Mouse (Mus musculus) heart, adult 18-20 months (tissue): ENCODE results near the gene Foxa2. TPM values are rescaled to one million over a fixed set of nuclear protein-coding genes. Genes with fewer than 3 reads are reported as not detected.

ENCODE experiments used
- DNase-seq, 2 experiments: peaks; one replicate each; pipeline ENCODE4 v3.0.0; 2021 to 2022; ENCODE audit warnings: mixed read lengths in 1 of 2
- total RNA-seq, 2 experiments: library from RNA; stranded (reverse); gene quantifications; 2 replicates each; pipeline ENCODE4 v1.2.3; 2021

Gene Foxa2
- total RNA-seq, 2 experiments from 2014 or later: 0.23 TPM; not detected in 1

DNA sequence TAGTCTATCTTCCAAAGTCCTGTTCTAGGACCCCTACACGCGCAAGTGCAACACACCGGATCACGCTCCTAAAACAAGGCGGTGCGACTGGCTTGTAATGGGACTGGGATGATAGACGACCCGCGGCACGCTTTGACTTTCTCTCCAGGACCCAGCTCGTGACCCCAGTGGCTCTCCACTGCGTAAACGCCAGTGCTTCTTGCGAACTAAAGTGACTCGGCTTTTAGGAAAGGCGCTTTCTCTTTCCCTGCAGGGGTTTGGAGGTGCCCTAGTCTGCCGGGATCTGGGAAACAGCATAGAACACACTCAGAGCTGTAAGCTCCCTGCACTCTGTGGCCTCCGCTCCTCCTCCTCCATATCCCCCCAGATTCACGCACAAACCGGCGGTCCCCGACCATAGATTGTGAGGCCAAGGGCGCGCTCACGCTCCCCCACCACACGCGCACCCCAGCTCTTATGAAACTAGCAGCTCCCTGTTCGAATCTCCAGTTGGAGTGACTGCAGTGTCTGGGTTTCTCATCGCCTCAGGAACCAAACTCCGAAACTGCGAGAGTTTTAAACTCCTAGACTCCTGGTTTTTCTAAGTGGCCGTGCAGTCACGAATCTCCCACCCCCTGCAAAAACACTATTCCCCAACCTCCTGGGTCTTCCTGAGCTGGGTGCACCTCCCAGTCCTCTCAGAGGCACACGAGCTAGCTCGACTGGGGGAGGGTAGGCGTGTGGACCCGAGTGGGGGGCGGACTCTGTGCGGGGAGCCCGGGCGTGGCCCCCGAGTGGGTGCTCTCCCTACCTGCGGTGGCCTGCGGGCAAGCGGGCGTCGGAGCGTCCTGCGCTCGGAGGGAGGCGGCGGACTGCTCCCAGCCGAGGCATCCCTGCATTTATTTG, 7.2 kb downstream of the Foxa2 start:
- peak in 1 of 2 experiments; percentile 21 for DNase-seq

DNA sequence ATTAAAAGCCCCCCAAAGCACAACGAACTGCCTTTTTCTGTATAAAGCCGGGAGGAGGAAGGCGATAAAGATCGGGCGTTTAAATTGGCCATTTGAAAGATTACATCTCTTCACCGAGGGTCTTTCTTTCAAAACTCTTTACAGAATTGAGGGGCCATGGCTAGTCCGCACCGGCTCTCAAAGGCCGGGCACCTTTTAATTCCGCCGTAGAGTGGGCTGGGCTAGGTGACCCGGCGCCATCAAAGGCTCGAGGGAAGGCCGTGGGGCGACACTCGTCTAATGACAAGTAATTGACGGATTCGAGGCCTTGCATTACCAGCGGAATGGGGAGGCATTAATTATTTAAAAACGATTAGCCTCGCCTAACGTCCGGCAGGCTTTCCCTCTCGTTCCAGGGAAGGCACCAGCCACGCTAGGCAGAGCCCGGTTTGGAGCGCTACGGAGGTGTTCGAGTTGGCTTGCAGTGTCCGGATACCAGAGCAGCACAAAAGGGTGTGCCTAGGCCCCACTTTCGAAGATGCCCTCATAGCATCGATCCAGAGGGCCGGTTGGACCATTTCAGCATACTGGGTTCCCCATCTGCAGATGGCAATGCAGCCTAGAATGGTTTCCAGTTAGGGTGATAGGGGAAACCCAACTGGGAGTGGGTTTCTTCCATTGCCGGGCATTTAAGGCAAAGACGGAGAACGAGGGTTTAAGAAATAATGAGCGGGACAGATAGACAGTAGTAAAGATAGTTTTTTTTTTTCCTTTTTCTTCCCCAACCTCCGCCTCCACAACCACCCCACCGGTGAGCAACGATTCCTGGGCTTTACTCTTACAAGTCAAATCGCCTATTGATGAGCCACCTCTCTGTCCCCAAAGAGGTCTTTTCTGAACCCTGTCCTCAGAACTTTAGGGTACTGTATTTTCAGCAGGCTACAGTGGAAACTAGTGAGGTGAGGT, 8.1 kb downstream of the Foxa2 start:
- DNase-seq: no peak

DNA sequence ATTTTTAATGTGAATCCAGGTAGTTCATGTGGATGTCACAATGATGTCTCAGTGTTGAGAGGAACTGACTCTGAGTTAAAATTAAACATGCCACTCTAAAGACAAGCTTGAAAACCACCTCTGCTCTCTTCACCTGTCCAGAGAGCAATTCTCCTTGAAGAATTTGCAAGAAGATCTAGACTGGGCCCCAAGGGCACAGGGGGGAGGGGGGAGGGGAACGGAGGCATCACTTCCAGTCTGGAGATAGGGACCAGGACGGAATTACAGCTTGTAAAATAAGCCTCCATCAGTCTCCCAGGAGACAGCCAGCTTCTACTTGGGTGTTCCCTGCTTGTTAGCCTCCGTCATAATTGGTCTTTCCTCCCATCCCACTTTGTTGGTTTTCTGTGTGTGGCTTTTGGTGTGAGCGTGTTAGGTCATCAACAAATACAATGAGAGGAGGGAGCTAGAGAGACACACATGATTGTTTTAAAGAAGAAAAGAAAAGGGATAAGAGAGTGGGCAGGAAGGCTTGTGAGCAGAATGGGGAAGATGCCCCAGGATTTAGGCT, 10.1 kb downstream of the Foxa2 start:
- DNase-seq: no peak

DNA sequence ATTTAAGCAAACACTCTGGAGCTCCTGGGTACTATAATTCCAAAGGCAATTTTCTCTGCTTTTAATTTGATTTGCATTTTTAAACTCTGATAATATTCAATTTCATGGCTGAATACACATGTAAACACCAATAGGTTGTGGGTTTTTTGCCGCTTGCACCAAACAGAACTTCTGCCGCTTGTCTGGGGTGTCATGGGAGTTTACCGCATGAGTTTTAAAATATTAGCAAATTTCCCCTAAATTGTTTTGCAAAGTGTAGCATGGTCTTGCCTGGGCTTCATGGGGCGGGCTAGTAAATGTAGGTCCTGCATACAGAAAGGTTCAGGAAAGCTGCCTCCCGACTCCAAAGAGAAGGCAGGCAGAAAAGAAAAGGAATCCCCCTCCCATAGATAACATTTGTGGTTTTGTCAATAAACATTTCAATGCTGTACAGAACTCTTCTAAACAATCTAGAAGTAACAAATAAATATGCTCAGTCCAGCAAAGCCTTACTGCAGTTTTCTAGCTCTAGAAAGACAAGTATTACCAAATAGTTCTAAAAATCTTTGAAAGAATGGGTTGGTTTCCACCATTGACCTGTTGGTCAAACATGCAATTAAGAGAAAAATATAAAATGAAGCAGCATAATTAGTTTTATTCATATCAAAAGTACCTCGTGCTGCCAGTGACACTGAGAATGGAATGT, 15.6 kb downstream of the Foxa2 start:
- DNase-seq: no peak

DNA sequence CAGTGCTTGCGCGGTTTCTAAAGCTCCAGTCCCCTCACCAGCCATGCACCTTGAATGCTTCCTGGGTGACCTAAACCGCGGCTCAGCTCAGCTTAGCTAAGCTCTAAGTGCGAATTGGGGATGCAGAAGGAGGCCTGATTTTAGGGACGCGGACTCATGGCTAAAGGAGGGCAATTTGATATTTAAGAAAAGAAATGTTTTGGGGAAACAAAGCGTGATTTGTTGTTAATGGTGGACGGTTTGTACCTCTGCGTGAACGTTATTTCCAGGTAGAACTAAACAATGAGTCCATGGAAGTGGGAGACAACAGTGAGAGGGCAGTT, 16.2 kb downstream of the Foxa2 start:
- no peak for DNase-seq

DNA sequence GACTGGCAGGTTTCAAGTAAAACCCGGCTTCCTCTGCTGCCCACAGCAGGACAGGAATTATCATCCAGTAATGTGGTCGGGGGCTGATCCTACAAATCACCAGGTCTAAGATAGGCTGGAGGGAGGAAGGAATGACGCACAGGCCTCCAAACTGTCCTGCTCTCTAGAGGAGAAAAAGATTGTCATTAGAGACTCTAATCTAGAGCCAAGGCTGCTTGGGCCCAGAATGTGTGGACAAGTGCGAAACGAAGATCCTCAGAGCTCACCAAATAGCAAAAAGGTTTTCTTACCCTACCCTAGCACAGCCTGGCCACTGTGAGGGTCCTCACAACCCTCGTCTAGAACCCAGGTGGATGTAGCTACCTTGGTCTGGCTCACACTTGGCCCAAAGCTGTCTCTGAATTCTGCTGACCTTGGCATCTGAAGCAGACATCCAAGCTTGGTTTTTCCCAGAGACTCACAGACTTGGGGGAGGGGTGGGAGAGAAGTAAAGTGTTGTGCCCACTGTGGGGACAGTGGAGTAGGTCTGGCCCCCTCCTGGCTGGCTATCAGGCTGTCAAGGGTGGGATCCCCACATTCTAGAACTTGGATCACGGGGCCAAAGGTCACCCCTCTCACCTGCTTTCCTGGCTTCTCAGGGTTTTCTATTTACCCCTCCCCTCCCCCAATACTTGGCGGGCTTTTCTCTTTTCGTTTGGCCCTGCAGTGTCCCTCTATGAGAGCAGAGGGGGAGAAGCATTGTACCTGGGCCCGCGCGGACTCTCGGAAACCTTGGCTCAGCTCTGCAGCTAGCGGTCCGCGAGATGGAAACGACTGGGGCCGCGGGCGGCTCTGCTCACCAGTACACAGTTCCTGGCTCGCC, 16.8 kb downstream of the Foxa2 start:
- no peak for DNase-seq

DNA sequence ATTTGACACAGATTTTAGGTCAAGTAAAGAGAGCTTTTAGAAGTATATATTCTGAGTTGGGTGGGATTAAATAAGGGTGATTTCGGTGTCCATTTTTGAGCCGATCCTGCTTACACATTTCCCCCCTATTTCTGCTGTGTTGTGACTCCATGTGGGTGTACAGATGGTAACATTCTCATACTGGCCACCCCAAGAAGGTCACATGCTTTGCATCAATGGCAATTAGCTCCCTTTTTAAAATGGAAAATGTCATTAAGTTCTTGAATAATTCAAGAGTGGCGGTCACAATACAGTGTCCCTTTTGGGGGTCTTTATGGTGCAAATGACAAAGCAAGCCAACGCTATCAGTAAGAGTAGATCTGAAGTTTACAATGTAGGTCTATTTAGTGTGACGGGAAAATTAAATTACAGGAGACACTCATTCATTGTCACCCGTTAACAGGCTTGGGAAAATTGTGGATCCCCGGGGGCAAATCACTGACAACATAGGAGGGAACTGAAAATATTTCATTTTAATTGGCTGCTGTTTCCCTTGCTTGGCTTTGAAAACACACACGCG, 17.6 kb downstream of the Foxa2 start:
- no peak for DNase-seq

DNA sequence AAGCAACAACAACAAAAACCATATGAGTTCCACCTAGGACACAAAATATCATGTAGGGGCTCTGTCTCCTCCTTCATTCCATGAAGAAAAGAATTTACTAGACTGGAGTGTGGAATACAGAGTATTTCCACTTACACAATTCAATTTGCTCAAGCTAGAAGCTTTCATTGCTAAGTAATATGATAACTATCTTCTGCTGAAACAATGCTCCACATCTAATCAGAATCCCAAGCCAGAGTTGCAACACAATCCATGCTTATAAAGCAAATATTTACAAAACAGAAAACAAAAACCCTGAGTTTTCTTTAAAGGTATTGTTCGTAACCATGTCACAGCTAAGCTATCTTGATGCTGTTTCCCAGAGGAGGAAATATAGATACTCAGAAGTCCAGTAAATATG, 20.4 kb downstream of the Foxa2 start:
- DNase-seq: no peak

DNA sequence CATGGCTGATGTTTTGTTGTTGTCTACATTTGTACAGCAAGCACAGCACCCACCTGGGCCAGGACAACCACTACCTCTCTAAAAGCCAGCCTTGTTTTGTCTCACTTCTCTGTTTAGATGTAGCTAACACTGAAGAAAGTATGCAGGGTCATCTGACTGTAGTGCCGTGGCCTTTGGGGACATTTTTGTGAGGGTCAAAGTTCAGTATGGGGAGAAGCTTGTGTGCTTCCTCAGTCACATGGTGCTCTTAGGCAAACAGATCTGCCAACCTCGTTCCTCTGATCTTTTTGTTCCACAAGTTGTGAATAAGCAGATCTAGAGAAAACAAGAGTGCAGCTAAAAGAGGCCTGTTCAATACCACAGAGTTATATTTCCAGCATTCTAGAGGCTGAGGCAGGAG, 21.3 kb downstream of the Foxa2 start:
- no peak for DNase-seq

DNA sequence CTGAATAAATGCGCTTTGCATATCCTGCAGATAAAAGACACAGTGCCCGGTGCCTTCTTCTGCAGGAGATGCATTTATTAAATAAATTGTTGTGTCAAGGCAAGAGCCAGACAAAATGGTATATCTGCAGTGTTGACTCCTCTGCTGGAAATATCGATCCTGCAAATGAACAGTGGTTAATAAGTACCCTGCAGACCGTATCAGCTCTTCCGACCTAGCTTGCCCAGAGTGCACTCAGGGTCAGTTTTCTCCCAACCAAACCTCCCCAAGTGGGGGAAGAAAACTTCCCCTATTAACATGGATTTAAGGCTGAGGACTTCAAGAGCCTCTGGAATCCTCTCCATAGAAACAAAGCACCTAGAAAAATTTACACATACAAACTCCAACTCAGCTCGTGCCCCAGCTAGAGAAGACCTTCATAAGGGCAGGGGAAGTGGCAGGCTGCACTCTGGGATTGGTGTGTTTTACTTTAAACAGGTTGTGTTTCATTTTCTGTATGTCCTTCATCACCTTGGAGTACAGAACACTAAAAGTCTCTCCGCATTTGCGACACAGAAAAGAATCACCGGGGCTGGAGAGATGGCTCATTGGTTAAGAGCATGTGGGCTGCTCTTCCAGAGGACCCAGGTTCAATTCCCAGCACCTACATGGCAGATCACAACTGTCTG, 22.4 kb downstream of the Foxa2 start:
- no peak for DNase-seq

DNA sequence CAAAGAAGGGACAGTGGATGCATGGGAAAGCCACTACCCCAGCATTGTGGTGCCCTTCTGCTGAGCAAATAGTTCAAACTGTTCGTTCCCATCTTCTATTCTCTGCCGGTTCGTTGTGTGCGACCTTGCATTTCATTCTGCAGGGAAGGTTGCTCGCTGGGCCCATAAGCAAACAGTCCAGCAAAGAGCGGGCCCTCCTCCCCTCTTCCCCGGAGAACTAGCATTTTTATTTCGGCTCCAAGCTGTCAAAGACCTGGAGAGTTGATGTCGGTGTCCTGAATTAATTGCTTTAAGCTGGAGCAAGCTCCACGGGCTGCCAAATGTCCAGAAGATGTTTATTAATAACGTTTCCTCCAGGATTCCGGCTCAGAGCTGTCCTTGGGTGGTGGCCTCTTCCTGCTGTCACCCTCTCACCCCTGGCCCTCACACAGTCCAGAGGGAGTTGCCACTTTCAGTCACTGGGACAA, 23.4 kb downstream of the Foxa2 start:
- no peak for DNase-seq

DNA sequence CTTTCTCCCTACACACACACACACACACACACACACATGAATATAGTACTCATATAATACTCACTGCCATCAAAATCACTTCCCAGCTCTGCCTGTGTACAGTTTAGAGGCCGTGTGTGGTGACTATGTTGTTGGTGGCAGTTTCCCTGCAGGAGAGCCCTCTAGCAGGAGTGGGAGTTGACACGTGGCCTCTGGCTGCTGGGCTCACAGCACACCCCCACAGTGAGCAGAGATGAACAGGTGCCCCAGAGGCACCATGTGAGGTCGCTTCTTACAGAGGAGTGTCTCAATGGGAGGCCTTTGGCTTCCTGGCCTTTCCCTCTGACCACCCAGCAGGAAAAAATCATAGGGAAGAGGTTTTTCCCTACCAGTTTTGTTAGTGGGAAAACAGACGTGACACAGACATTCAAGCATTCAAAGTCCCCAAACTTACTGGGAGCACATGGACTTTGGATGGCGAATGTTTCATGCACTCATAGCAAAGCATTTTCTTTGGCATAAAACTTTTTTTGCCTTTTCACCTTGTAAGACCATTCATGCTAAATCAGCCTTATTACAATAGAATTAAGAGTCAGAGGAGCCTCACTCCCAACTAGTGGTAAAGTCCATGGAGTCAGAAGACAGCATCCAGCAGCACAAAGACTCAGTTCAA, 24.7 kb downstream of the Foxa2 start:
- no peak for DNase-seq

DNA sequence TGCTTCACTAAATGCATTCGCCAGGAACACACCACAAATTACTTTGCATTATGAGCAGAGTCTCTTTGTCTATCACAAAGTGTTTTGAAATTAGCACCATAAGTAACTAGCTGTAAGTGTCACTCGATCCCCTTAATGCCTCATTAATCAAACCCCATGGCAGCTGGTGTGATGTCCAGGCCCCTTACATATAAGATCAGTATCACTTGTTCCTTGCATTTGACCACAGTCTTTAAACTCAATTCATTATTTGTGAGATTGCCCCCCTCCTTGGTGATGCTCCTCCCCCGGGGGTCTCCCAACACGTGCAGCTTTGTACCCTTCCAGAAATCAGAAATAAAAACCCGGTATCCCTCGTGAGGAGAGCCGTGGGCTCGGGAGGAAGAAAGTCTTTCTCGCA, 25.8 kb downstream of the Foxa2 start:
- no peak for DNase-seq

DNA sequence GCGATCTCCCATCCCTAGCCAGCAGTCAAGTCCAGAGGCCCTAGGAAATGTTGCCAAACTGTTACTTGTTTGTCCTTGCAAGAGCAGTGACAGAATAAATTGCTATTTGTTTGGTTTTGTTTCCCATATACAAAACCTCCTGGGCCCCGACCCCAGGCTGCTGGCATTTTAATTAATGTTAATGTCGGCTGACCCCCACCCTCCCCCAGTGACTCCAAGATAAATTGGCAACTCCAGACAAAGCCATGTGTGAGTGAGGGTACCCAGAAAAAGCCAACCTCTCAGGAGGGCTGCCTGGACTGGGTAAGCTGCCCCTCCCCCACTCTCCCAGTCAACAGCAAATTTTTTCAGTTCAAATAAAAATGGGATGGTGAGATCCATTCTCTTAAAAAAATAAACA, 26.6 kb downstream of the Foxa2 start:
- DNase-seq: no peak

DNA sequence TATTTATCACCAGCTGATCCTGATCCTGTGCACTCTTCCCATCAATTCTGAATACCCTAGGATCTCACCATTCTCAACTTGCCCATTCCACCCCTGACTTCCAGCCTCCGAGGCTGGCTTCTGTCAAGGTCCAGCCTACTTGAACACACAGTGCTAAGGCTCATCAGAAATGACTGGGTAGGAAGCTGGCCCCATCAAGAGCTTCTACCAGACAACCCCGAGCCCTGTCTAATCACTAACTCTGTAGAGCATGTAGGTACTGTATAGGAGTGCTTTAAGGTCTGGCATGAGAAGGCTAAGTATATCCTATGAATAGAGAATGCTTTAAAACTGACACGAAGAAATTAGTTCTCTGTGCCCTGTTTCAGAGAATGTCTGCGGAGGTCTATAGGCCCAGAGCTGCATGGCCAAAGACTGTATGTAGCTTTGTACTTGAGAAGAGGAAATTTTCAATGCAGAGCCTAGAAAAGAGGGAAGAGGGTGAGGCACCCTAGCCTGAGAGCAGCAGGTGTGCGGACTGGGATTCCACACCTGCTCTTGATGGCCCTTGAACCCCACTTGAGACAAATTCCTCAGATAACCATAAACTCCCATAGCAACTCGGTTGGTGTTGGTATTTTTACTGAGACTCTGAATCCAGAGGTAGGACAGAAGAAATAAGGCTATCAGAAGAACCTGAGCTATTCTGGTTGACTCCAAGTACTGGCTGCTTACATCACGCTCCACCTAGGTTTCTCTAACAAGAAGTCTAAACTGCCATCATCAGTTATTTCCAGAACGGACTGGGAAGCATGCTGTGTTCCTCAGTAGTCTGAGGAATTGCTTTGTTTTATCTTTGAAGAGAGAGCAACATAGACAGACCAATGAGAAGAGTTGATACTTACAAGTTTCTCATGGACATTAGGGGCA, 28.7 kb downstream of the Foxa2 start:
- DNase-seq: no peak

DNA sequence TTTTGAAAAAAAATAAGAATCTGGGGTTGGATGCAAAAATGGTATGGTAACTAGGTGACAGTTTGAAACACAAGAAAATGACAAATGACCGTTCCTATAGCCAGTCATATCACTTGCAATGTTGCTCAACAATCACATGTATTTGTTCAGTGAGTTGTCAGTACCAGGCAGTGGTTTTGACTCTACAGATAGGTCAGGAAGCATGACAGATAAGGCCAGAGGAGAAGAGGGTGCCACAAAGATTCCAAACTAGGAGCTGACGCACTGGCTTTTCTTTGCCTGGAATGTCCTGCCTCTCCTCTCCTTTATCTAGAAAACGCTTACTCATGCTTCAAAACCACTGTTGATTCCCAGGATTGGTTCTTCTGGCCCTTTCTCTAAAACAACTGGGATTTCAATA, 33.4 kb downstream of the Foxa2 start:
- DNase-seq: no peak

DNA sequence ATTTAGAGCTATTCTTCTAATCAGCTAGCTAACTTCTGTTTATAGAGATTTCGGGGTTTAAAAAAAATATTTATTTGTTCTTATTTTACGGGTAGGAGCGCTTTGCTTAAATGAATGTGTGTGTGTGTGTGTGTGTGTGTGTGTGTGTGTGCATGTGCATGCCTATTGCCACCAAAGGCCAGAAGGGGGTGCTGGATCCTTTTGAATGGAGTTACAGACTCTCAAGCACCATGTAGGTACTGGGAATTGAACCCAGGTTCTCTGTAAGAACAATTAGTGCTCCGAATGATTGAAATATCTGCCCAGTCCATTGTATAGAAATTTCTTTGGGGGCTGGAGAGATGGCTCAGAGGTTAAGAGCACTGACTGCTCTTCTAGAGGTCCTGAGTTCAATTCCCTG, 37.7 kb downstream of the Foxa2 start:
- DNase-seq: no peak
